Mouse (Mus musculus): ENCODE measurements around the gene Cxadr.
A peak's percentile ranks its signal among the peaks of the same experiment; 100 is the strongest.
"Not testable (repeated sequence)": the region's sequence is repeated elsewhere in the genome, so short reads cannot be mapped to it uniquely, and the experiment has no call there.

The Cxadr gene

DNA sequence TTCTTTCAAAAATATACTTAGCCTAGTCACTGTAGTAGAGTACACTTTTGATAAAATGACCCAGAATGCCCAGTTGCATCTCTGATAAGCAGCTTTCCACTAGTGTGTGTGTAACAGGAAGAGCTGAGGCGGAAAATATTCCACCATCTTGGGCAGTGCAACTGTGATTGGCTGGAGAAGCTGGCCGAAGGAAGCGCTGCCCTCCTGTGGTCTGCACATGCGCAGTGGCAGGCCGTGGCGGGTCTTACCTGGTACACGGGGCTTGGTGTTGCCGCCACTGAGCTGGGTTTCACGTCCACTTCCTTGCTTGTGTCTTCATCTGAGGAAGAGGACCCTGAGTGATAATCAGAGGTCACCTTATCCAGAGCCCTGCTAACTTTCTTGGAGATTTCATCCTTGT, 63.3 kb downstream of the Cxadr start:
- not testable (repeated sequence) for DNase-seq (ENCODE audit: low read depth, low spot score)

GRCm38 (mm10) chr16:78371491-78372046, 70.3 kb downstream of the Cxadr start:
- DNase-seq (ENCODE audit: low read depth, low spot score) = no peak

DNA sequence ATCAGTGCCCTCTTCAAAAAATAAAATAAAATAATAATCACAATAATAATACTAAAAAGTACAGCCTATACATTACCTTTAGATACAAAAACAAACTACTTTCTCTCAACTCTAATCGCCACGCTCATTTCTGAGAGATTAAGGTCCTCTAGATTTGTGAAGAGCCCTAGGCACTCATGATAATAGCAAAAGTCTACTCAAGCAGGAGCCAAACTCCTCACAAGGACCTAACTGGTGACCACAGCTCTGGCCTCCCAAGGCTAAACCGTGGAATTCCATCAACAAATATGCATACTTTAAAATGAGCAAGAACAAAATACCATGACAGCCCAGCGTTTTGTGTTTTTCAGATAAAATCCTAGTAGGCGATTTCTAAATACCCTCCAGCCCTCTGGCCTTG, 71.5 kb downstream of the Cxadr start:
- no peak for DNase-seq (ENCODE audit: low read depth, low spot score)

- no peak for DNase-seq (ENCODE audit: low read depth, low spot score)
Observed at GRCm38 (mm10) chr16:78373743-78374142, 72.5 kb downstream of the Cxadr start.

DNA sequence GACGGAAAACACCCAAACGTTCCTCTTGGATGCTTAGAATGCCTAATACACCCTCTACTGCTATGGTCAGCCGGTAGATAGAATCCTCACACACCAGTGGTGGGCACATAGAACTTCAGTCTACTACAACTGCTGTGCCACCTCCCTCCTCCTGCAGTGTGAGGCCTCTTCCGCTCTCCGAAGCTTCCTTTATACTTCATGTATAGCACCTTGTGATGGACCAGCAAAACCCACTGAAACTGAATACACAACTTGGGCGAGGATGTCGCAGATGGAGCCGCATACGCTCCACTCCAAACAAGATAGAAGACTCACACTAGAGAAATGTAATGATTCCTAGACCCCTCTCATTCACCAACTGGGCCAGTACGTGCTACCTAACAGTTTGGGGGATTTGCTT, 73.9 kb downstream of the Cxadr start:
- peak; percentile 44 for DNase-seq (ENCODE audit: low read depth, low spot score)

GRCm38 (mm10) chr16:78375821-78376691, 74.8 kb downstream of the Cxadr start:
- peak; percentile 84 for DNase-seq (ENCODE audit: low read depth, low spot score)

- DNase-seq (ENCODE audit: low read depth, low spot score) = peak; percentile 95
Observed at GRCm38 (mm10) chr16:78376745-78377570, 75.7 kb downstream of the Cxadr start, which contains the start of gene Btg3. Btg3 (minus strand) TSS chr16:78377192.

DNA sequence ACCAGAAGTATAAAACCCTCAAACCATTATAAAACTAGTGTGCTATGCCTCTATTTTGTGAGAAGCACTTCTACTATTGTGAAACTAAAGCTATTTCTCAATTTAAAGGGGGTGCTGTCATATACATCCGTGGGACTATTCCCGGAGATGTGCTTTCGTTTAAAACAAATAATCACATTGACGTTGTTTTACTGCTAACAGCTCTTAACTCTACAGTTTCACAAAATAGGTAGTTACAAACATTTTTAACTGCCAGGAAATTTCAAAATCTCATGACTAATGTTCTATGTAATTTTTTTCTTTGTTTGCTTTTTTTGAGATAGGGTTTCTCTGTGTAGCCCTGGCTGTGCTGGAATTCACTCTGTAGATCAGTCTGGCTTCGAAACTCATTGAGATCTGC, 77.2 kb downstream of the Cxadr start:
- no peak for DNase-seq (ENCODE audit: low read depth, low spot score)

GRCm38 (mm10) chr16:78389122-78389521, 87.8 kb downstream of the Cxadr start:
- no peak for DNase-seq (ENCODE audit: low read depth, low spot score)

DNA sequence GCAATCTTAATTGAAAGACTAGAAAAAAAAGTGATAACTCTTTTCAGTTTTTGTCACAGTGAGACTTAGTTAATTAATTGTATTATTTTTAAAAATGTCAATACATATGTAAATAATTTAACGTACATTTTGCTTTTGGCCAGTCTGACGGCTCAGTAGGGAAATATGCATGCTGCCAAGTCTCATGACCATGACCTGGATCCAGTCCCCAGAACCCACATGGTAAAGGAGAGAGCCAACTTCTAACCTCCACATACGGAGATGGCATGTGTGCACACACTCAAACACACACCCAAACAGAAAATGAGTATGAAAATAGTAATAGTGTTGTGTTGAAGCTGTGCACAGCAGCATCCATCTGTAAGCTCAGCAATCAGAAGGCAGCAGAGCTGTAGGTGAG, 88.7 kb downstream of the Cxadr start:
- no peak for DNase-seq (ENCODE audit: low read depth, low spot score)

DNA sequence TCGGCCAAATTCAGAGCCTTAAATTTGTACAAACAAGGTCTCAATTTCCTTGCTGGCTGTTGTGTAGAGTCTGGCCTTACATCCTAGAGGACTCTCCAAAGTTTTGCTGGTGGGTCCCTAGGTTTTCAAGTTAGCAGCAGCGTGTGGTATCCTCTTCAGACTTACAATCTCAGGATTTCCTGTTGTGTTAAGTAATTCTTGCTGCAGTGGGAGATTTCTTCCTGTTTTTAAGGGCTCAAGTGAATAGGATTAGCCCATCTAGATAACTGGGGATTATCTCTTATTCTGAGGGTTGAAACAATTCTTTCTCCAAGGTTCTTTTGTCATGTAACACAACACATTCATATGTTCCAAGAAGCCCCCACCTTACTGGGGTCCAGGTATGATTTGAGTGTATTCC, 90.1 kb downstream of the Cxadr start:
- no peak for DNase-seq (ENCODE audit: low read depth, low spot score)

DNA sequence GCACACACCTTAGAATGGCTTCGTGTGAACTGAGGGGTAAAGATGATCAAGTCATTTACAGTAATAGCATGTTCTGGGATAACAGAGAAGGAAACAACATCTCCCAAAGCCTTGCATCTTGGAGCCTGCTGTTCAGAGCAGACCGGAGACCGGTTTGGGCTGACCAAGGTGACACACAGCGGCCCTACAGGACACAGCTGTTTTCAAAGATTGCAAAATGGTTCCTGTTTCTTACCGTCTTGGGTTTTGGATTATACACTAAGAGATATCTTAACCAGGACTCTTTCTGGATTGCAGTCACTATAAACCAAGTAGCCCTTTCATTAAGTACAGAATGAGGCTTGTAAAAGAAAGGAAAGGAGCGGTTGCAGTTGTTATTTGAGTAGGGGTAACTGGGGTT, 97.4 kb downstream of the Cxadr start:
- DNase-seq (ENCODE audit: low read depth, low spot score) = no peak

- DNase-seq (ENCODE audit: low read depth, low spot score) = no peak
Observed at GRCm38 (mm10) chr16:78399423-78399822, 98.1 kb downstream of the Cxadr start.

DNA sequence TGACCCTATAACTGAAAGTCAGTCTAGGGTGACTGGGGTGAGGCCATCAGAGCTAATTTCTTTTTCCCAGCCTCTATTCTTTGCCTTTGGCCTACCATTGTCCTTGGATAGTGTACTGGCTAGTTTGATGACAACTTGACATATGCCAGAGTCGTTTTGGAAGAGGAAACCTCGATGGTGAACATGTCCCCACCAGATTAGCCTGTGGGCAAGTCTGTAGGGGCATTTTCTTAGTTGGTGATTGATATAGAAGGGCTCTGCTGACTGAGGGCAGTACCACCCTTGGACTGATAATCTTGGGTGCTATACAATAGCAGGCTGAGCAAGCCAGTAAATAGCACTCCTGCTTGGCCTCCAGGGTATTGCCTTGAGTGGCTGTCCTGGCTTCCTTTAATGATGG, 101.0 kb downstream of the Cxadr start:
- DNase-seq (ENCODE audit: low read depth, low spot score) = no peak

DNA sequence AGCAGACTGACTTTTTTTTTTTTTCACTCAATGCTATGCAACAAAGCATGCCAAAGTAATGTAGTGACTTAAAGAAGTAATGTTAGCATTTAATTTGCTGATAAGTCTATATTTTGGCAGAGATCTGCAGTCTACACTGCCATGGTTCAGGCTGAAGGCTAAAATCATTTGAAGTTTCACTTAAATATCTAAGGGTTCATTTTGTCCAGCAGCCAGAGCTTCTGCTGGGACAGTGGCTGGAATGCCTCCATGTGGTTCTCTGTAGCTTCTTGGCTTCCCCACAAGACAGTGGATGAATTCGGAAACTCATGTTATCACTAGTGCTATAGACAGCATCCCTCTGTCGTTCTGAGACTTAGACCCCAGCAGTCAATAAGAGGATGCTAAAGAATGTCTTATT, 105.4 kb downstream of the Cxadr start:
- no peak for DNase-seq (ENCODE audit: low read depth, low spot score)

DNA sequence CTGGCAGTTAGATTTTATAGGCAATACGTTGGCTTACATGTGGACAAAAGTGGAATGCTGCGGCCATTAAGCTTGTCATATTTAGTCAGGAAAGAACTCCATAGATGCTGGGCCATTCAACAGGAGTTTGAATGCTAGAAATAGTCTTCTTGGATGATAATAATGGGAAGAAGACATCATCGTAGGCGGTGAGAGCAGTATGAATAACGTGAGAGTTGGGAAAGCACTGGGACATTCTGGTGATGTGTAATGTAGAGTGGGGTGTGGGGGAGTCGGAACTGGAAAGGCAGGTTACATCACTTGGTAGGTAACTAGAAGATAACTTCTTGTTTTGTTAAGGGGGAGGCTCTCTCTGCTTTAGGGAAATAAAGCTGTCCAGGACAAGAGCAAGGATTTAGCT, 106.6 kb downstream of the Cxadr start:
- no peak for DNase-seq (ENCODE audit: low read depth, low spot score)

Data from mesoderm, embryonic 11.5 days (tissue).